Mouse (Mus musculus) hindbrain, embryonic 11.5 days (tissue): ENCODE measurements at regions not wholly inside any gene's neighbourhood (a gene's known extent, or its start where the extent isn't known, plus 50 kb on each side); places are given as distances from the start of the nearest gene placed in this dataset.

Source experiments
- ATAC-seq: fragments of 200-750 bp; cut with Nextera tagmentation; 2 replicates; pipeline ENCODE4 v1.8.0; 2017; ENCODE audit warnings: mild to moderate bottlenecking, moderate TSS enrichment, moderate library complexity; ENCODE audit not compliant: low FRiP score
- DNase-seq: peaks from one replicate; pipeline ENCODE4 v3.0.0-alpha.2; 2015; ENCODE audit warnings: low spot score
- H3K27ac ChIP-seq: fragments of 300-500 bp; sonication (generic); 2 replicates; pipeline ENCODE4 v1.5.1; 2014; ENCODE audit warnings: mild to moderate bottlenecking, low read depth, low read length
- H3K27me3 ChIP-seq: fragments of 300-500 bp; sonication (generic); 2 replicates; pipeline ENCODE4 v1.6.1; 2014; ENCODE audit warnings: mild to moderate bottlenecking, low read length, moderate library complexity, mixed read lengths; ENCODE audit not compliant: control insufficient read depth, insufficient read depth
- H3K36me3 ChIP-seq: fragments of 300-500 bp; sonication (generic); 2 replicates; pipeline ENCODE4 v1.6.1; 2014; ENCODE audit warnings: mild to moderate bottlenecking, low read length, moderate library complexity, mixed read lengths; ENCODE audit not compliant: control insufficient read depth, insufficient read depth
- H3K4me1 ChIP-seq: fragments of 300-500 bp; sonication (generic); replicated peaks from 2 replicates; pipeline ENCODE4 v1.6.1; 2014; ENCODE audit warnings: low read length, mixed read lengths; ENCODE audit not compliant: control insufficient read depth, insufficient read depth
- H3K4me2 ChIP-seq: fragments of 300-500 bp; sonication (generic); replicated peaks from 2 replicates; pipeline ENCODE4 v1.6.1; 2014; ENCODE audit warnings: mild to moderate bottlenecking, low read depth, low read length
- H3K4me3 ChIP-seq: fragments of 300-500 bp; sonication (generic); 2 replicates; pipeline ENCODE4 v1.5.1; 2014; ENCODE audit warnings: low read depth, low read length
- H3K9ac ChIP-seq: fragments of 300-500 bp; sonication (generic); 2 replicates; pipeline ENCODE4 v1.6.1; 2014; ENCODE audit warnings: low read depth, low read length
- H3K9me3 ChIP-seq: fragments of 300-500 bp; sonication (generic); 2 replicates; pipeline ENCODE4 v1.6.1; 2016; ENCODE audit warnings: low read length; ENCODE audit not compliant: control insufficient read depth
- WGBS: fragments of 180-500 bp; shearing (Covaris S2); extraction: QIAGEN DNeasy Blood & Tissue Kit; methylation state at CpG from one replicate; pipeline ENCODE4 v1.1.7; 2014; 5-methylcytosine and 5-hydroxymethylcytosine counted together

GRCm38 (mm10) chr14:98605772-98606171 lies 388.3 kb downstream of the Rpl36a-ps1 start:
- no peak overlapping the region for H3K4me2 ChIP-seq
- DNase-seq: no peak
- H3K27me3 ChIP-seq: no peaks in the 10 kb centered on the region
- H3K36me3 ChIP-seq: no peaks in the 10 kb centered on the region
- H3K9ac ChIP-seq: no peak overlapping the region
- 64% methylated on average over 2 of the region's 2 CpGs for WGBS
- H3K4me3 ChIP-seq: no peak overlapping the region
- no peak overlapping the region for H3K27ac ChIP-seq
- H3K9me3 ChIP-seq: no peaks in the 10 kb centered on the region
- no peak for ATAC-seq
- no peaks in the 10 kb centered on the region for H3K4me1 ChIP-seq

DNA sequence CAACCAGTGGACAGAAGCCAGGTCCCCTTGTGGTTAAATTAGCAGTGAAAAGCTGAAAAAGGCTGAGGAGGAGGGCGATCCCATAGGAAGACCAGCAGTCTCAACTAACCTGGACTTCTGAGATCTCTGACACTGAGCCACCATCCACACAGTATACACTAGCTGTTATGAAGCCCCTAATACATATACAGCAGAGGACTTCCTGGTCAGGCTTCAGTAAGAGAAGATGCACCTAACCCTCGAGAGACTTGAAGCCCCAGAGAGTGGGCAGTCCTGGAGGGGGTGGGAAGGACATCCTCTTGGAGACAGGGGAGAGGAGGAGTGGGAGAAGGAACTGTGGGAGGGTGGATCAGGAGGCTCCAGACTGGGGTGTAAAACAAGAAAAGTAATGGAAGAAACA lies 397.9 kb downstream of the Rpl36a-ps1 start:
- H3K4me1 ChIP-seq: no peaks in the 10 kb centered on the region
- DNase-seq (no peak), ATAC-seq (no peak)
- WGBS: 87% methylated on average over 2 of the region's 2 CpGs
- no peaks in the 10 kb centered on the region for H3K9me3 ChIP-seq
- no peaks in the 10 kb centered on the region for H3K27me3 ChIP-seq
- H3K4me3 ChIP-seq: no peak overlapping the region
- H3K4me2 ChIP-seq: no peak overlapping the region
- no peaks in the 10 kb centered on the region for H3K36me3 ChIP-seq
- no peak overlapping the region for H3K27ac ChIP-seq
- no peak overlapping the region for H3K9ac ChIP-seq

DNA sequence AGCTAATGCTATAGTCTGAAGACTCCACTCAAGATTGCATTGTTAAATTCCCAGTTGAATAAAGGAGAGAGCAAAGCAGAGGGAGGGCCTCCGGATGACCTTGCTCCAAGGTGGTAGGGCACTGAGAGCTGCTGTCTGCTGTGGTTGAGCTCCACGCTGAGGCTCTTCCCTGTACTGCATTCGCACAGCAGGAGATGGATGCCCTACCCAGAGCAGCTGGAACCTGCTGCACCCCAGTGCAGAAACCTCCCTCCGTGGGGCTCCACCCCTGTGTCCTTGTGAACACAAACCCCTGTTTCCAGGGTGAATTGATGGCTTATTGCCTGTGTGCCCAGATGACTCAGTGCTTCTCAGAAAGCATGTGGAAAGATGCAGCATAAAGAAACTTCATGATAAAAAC lies 404.3 kb downstream of the Rpl36a-ps1 start:
- WGBS: 6% methylated on average over 4 of the region's 4 CpGs
- ATAC-seq: peak; percentile 85

GRCm38 (mm10) chr14:98571644-98572043 lies 402.1 kb upstream of the Dach1 start:
- ATAC-seq: no peak
- no peak overlapping the region for H3K9ac ChIP-seq
- no peak overlapping the region for H3K27ac ChIP-seq
- H3K36me3 ChIP-seq: no peaks in the 10 kb centered on the region
- H3K9me3 ChIP-seq: no peaks in the 10 kb centered on the region
- no peak overlapping the region for H3K4me3 ChIP-seq
- WGBS: 94% methylated on average over 1 of the region's 1 CpGs
- DNase-seq: no peak
- H3K4me1 ChIP-seq: no peaks in the 10 kb centered on the region
- H3K27me3 ChIP-seq: no peaks in the 10 kb centered on the region
- no peak overlapping the region for H3K4me2 ChIP-seq

More for the DNA sequence above, 404.3 kb downstream of the Rpl36a-ps1 start:
- H3K27ac ChIP-seq: no peak overlapping the region
- no peak overlapping the region for H3K4me2 ChIP-seq
- peak; percentile 46 for DNase-seq
- H3K9me3 ChIP-seq: no peaks in the 10 kb centered on the region
- no peak overlapping the region for H3K4me3 ChIP-seq
- H3K4me1 ChIP-seq: no peaks in the 10 kb centered on the region
- no peaks in the 10 kb centered on the region for H3K36me3 ChIP-seq
- H3K27me3 ChIP-seq: no peaks in the 10 kb centered on the region
- no peak overlapping the region for H3K9ac ChIP-seq

DNA sequence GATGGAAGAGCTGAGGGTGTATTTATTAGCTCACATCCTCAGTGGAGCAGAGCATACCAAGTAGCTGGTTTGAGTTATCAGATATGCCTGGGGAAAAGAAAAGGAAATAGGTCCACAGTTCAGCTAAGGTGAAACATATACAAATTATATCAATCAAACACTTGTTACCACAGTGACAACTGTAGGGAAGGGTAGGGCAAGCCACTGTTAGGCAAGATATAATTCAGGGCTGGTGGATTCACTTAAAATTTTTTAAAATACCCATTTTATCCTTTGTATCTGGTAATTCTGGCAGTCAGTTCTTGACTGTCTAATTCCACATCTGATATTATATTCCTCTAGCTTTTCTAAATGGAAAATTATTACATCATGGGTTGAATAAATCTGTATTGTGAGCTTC lies 392.4 kb upstream of the Dach1 start:
- DNase-seq (no peak), ATAC-seq (no peak)
- Histone ChIP-seq H3K27me3 (no peaks in the 10 kb centered on the region), H3K36me3 (no peaks in the 10 kb centered on the region), H3K4me3 (no peak overlapping the region), H3K9ac (no peak overlapping the region), H3K27ac (no peak overlapping the region), H3K9me3 (no peaks in the 10 kb centered on the region), H3K4me2 (no peak overlapping the region), H3K4me1 (no peaks in the 10 kb centered on the region)

DNA sequence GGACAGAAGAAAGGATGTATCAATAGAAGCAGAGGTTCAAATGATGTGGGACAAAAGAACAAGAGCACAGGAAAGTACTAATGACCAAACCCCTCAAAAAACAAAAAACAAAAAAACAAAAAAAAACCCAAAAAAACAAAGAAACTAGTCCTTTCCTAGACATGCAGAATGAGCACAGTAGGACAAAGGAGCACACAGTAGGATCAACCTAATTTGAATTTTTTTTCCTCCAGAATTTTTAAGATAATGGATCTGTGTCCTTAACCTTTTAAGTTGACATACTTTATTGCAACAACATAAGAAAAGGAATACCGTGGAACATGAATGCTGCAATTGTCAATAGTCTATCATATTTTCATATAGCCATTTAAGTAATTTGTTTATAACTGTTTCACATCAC lies 370.2 kb upstream of the Dach1 start:
- H3K36me3 ChIP-seq: no peaks in the 10 kb centered on the region
- no peak overlapping the region for H3K27ac ChIP-seq
- no peak overlapping the region for H3K9ac ChIP-seq
- no peaks in the 10 kb centered on the region for H3K27me3 ChIP-seq
- ATAC-seq (no peak), DNase-seq (no peak)
- H3K4me3 ChIP-seq: no peak overlapping the region
- WGBS: 98% methylated on average over 1 of the region's 1 CpGs
- no peaks in the 10 kb centered on the region for H3K4me1 ChIP-seq
- H3K9me3 ChIP-seq: no peaks in the 10 kb centered on the region
- H3K4me2 ChIP-seq: no peak overlapping the region

- ATAC-seq: peak; percentile 62; the same call in 1 of the 2 replicates
- Histone ChIP-seq H3K4me3 (no peak overlapping the region), H3K9ac (no peak overlapping the region), H3K27me3 (no peaks in the 10 kb centered on the region), H3K27ac (no peak overlapping the region), H3K36me3 (no peaks in the 10 kb centered on the region), H3K4me2 (no peak overlapping the region), H3K9me3 (no peaks in the 10 kb centered on the region), H3K4me1 (no peaks in the 10 kb centered on the region)
- whole genome bisulfite sequencing: 19% methylated on average over 4 of the region's 4 CpGs
- DNase-seq: no peak
Observed at GRCm38 (mm10) chr14:98538267-98538666, 368.7 kb upstream of the Dach1 start.

GRCm38 (mm10) chr14:98533600-98533999 lies 364.0 kb upstream of the Dach1 start:
- no peak for ATAC-seq
- H3K36me3 ChIP-seq: no peaks in the 10 kb centered on the region

GRCm38 (mm10) chr14:98520966-98521365 lies 351.4 kb upstream of the Dach1 start:
- Histone ChIP-seq H3K9me3 (no peaks in the 10 kb centered on the region), H3K27ac (no peak overlapping the region), H3K27me3 (no peaks in the 10 kb centered on the region), H3K4me2 (no peak overlapping the region), H3K9ac (no peak overlapping the region), H3K36me3 (no peaks in the 10 kb centered on the region), H3K4me1 (no peaks in the 10 kb centered on the region), H3K4me3 (no peak overlapping the region)
- ATAC-seq: no peak
- no peak for DNase-seq
- WGBS: 89% methylated on average over 3 of the region's 3 CpGs

More at GRCm38 (mm10) chr14:98533600-98533999, 364.0 kb upstream of the Dach1 start:
- Histone ChIP-seq H3K9ac (no peak overlapping the region), H3K27me3 (no peaks in the 10 kb centered on the region), H3K4me2 (no peak overlapping the region), H3K4me3 (no peak overlapping the region), H3K4me1 (no peaks in the 10 kb centered on the region), H3K9me3 (no peaks in the 10 kb centered on the region), H3K27ac (0 out of 2 replicates have a peak overlapping the region, but pooled peaks have one; percentile 33)
- no peak for DNase-seq
- 75% methylated on average over 10 of the region's 10 CpGs for WGBS
